ENCODE assay signal across 23 mouse cellular contexts in genomic region chr14:12777990-12778389, GRCm38 (mm10). TPM values are rescaled to one million over a fixed set of nuclear protein-coding genes. Genes with fewer than 3 reads are reported as not detected.
DNase-seq lines count a peak whose midpoint lies in the region; ATAC-seq lines count a peak whose summit lies in the region.
"Had no signal": no experiment of that assay in that cellular context is flagged by ENCODE, and none has a peak within 500 bp of the region (broad histone marks: within the 10 kb centered on the region; RNA-seq: fewer than 3 reads in every experiment).

No protein-coding gene starts in this region.

- no peaks in the 10 kb centered on the region for H3K9me3 ChIP-seq in forebrain, embryonic 16.5 days (ENCODE audit: control insufficient read depth, low read length)
- H3K9me3 ChIP-seq: hindbrain, embryonic 15.5 days; limb, embryonic 10.5 days; liver, embryonic 12.5 days had no signal

- H3K27me3 ChIP-seq in forebrain, embryonic 16.5 days (replicated peaks; ENCODE audit: control insufficient read depth, insufficient read depth, low read length), result no peaks in the 10 kb centered on the region
- H3K27me3 ChIP-seq: hindbrain, embryonic 15.5 days; liver, embryonic 12.5 days had no signal

- no peak for ATAC-seq in forebrain, embryonic 16.5 days
- no peak for ATAC-seq in activated CD4-positive, CD25-positive, alpha-beta regulatory T cell, adult 4 months
- ATAC-seq: forebrain, embryonic 14.5 days; intestine, embryonic 16.5 days; liver, embryonic 12.5 days had no signal

- no peak overlapping the region for H3K4me2 ChIP-seq in forebrain, embryonic 16.5 days (ENCODE audit: low read length)
- H3K4me2 ChIP-seq: hindbrain, embryonic 15.5 days; liver, embryonic 12.5 days; lung, embryonic 14.5 days; midbrain, embryonic 11.5 days had no signal

- H3K9ac ChIP-seq in forebrain, embryonic 16.5 days (replicated peaks; ENCODE audit: low read depth, low read length), result no peak overlapping the region
- H3K9ac ChIP-seq: hindbrain, embryonic 15.5 days; liver, embryonic 12.5 days; lung, embryonic 14.5 days had no signal

- peak; percentile 45 for DNase-seq in left cerebral cortex, adult 11 months (ENCODE audit: low spot score)
- DNase-seq in left cerebral cortex, postnatal 4 days, result no peak
- peak; percentile 8 to 13 for DNase-seq in frontal cortex, postnatal 14 days (ENCODE audit: low spot score in 2 of 2)
- DNase-seq in left cerebral cortex, postnatal 14 days (ENCODE audit: low spot score in 2 of 2), result peak; percentile 47 to 63
- DNase-seq in right cerebral cortex, postnatal 36 days (ENCODE audit: low spot score in 2 of 2), result peak; percentile 43 to 64
- DNase-seq: adrenal gland, adult 8-10 months; cerebellum, adult 2 months; gastrocnemius, postnatal 25 days; kidney, postnatal 10 days; lung, embryonic 14.5 days; retina, postnatal 1 day; thymus, postnatal 36 days had no signal

- intact Hi-C loops in left cerebral cortex, postnatal 4 days (cut with DNase I), result no loop called here
- intact Hi-C loops in left cerebral cortex, postnatal 14 days (cut with DNase I), result no loop called here

- no peak overlapping the region for H3K27ac ChIP-seq in forebrain, embryonic 16.5 days (ENCODE audit: low read length)
- H3K27ac ChIP-seq: hindbrain, embryonic 15.5 days; limb, embryonic 10.5 days; liver, embryonic 12.5 days; macrophage had no signal

- H3K4me1 ChIP-seq in forebrain, embryonic 16.5 days (replicated peaks; ENCODE audit: control insufficient read depth, insufficient read depth, low read length), result 0 out of 2 replicates have a peak, but pooled peaks cover 2% of the 10 kb centered on the region
- H3K4me1 ChIP-seq: hindbrain, embryonic 15.5 days; limb, embryonic 10.5 days; liver, embryonic 12.5 days had no signal

- H3K4me3 ChIP-seq in forebrain, embryonic 16.5 days (replicated peaks; ENCODE audit: low read length), result no peak overlapping the region
- H3K4me3 ChIP-seq: erythroblast, embryonic 14.5 days; hindbrain, embryonic 15.5 days; limb, embryonic 10.5 days; liver, embryonic 12.5 days had no signal

- no peaks in the 10 kb centered on the region for H3K36me3 ChIP-seq in forebrain, embryonic 16.5 days (ENCODE audit: control insufficient read depth, insufficient read depth)
- H3K36me3 ChIP-seq: hindbrain, embryonic 15.5 days; limb, embryonic 10.5 days; liver, embryonic 12.5 days had no signal

- WGBS in forebrain, embryonic 16.5 days, result 66% methylated on average over 4 of the region's 4 CpGs

RNA-seq across cellular contexts. Expression of gene Cadps, which starts 44.9 kb away (rescaled TPM):
- total RNA-seq in left cerebral cortex, postnatal 4 days (2021), result 100 to 1,000 TPM; 168 to 175 TPM
- total RNA-seq in left cerebral cortex, postnatal 14 days (2021), result 100 to 1,000 TPM; 227 to 241 TPM
- 28.7 and 30.3 TPM in 2 replicates for polyA plus RNA-seq in forebrain, embryonic 16.5 days (2015; fragmentation: Nextera tagmentation; extraction: Ambion mirVana)
- polyA plus RNA-seq in activated CD4-positive, CD25-positive, alpha-beta regulatory T cell, adult 4 months (2017; shearing (Covaris generic)), result under 1 TPM in 1 of 2 experiments, not detected in 1; 0.57 TPM
- total RNA-seq: neutrophil, adult 5-6 weeks had no signal
- polyA plus RNA-seq: erythroblast, embryonic 14.5 days; macrophage had no signal
